Mouse (Mus musculus) heart, embryonic 14.5 days (tissue): ENCODE results near the gene Htra1. TPM values are rescaled to one million over a fixed set of nuclear protein-coding genes. Genes with fewer than 3 reads are reported as not detected.

ENCODE experiments used
- ATAC-seq: fragments of 200-750 bp; cut with Nextera tagmentation; 2 replicates; pipeline ENCODE4 v1.8.0; 2017; ENCODE audit warnings: low read depth, moderate TSS enrichment; ENCODE audit not compliant: insufficient number of reproducible peaks, insufficient read depth, low FRiP score
- H3K27ac ChIP-seq, 2 experiments: fragments of 200-500 bp in 1 of 2; fragments of 300-500 bp in 1 of 2; sonication (generic) in 1 of 2; replicated peaks in 1 of 2; 2 replicates each; pipeline ENCODE4 v1.5.1; 2012 to 2014; ENCODE audit warnings: low read depth in 2 of 2, low read length in 2 of 2, control low read depth in 1 of 2, mild to moderate bottlenecking in 1 of 2, mixed read lengths in 1 of 2; ENCODE audit not compliant: control insufficient read depth in 1 of 2, insufficient read depth in 1 of 2
- H3K27me3 ChIP-seq: fragments of 300-500 bp; sonication (generic); 2 replicates; pipeline ENCODE4 v1.6.1; 2014; ENCODE audit warnings: mild to moderate bottlenecking, low read length, control low read depth; ENCODE audit not compliant: control insufficient read depth, insufficient read depth
- H3K36me3 ChIP-seq: fragments of 300-500 bp; sonication (generic); 2 replicates; pipeline ENCODE4 v1.6.1; 2014; ENCODE audit warnings: mild to moderate bottlenecking, control low read depth, low read length, mixed read lengths; ENCODE audit not compliant: control insufficient read depth, insufficient read depth
- H3K4me1 ChIP-seq, 2 experiments: fragments of 200-500 bp in 1 of 2; fragments of 300-500 bp in 1 of 2; sonication (generic) in 1 of 2; 2 replicates each; pipeline ENCODE4 v1.6.1; 2012 to 2014; ENCODE audit warnings: low read length in 2 of 2, control low read depth in 1 of 2, mixed read lengths in 1 of 2; ENCODE audit not compliant: control insufficient read depth in 2 of 2, insufficient read depth in 2 of 2
- H3K4me2 ChIP-seq: fragments of 300-500 bp; sonication (generic); 2 replicates; pipeline ENCODE4 v1.6.1; 2014; ENCODE audit warnings: mild to moderate bottlenecking, low read length
- H3K4me3 ChIP-seq, 2 experiments: fragments of 200-500 bp in 1 of 2; fragments of 300-500 bp in 1 of 2; sonication (generic) in 1 of 2; 2 replicates each; pipeline ENCODE4 v1.5.1; 2012 to 2014; ENCODE audit warnings: low read length in 2 of 2, mild to moderate bottlenecking in 2 of 2, control low read depth in 1 of 2, low read depth in 1 of 2, moderate library complexity in 1 of 2; ENCODE audit not compliant: control insufficient read depth in 1 of 2, insufficient read depth in 1 of 2
- H3K9ac ChIP-seq: fragments of 300-500 bp; sonication (generic); 2 replicates; pipeline ENCODE4 v1.6.1; 2014; ENCODE audit warnings: mild to moderate bottlenecking, low read length
- H3K9me3 ChIP-seq: fragments of 300-500 bp; sonication (generic); 2 replicates; pipeline ENCODE4 v1.6.1; 2016; ENCODE audit warnings: low read length, control low read depth; ENCODE audit not compliant: control insufficient read depth
- WGBS: fragments of 180-500 bp; shearing (Covaris S2); extraction: QIAGEN DNeasy Blood & Tissue Kit; methylation state at CpG from one replicate; pipeline ENCODE4 v1.1.7; 2014; 5-methylcytosine and 5-hydroxymethylcytosine counted together
- polyA plus RNA-seq: library from polyadenylated mRNA; unstranded; fragments of >200 nt; fragmentation: Nextera tagmentation; extraction: Ambion mirVana; gene quantifications from 2 replicates; pipeline ENCODE4 v1.2.1, GENCODE M21; 2014

Gene Htra1
- polyA plus RNA-seq, 1 experiment from 2014 or later: 73.5 TPM

DNA sequence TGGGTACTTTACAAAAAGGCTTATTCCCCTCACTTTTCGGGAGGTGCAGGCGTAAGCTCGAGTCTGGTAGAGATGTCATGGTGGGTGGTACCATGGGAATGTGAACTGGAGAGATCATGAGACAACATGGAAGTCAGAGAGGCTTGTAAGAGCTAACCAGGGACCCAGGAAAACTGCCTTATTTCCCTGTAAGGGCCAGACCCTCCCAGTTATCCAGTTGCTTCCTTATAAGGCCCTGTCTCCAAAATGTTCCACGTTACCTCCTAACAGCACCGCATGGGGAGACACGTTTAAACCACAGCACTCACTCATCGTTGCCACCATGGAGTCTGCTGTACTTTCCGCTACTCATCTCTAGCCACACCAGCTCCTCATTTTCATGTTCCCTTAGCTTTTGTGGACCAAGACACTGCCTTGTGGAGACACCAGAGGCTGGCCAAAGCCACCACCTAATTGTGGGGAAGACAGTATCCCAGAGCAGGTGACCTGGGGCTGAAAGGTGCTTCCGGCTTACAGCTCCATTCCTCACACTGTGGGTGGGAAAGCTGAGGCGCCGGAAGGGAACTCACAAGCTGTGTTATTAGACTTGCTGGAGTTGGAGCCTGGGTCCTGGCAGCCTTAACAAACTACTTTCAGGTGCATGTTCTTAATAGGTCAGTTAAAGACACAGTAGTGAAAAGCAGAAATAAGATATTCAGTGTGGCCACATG, 9.0 kb downstream of the Htra1 start:
- Histone ChIP-seq H3K9ac (no peak overlapping the region), H3K36me3 (no peaks in the 10 kb centered on the region), H3K4me2 (no peak overlapping the region), H3K4me1 (peaks cover 24 to 36% of the 10 kb centered on the region in 2 experiments), H3K4me3 (no peak overlapping the region), H3K27me3 (no peaks in the 10 kb centered on the region), H3K9me3 (no peaks in the 10 kb centered on the region), H3K27ac (no peak overlapping the region)
- no peak for ATAC-seq
- WGBS: 86% methylated on average over 11 of the region's 11 CpGs

DNA sequence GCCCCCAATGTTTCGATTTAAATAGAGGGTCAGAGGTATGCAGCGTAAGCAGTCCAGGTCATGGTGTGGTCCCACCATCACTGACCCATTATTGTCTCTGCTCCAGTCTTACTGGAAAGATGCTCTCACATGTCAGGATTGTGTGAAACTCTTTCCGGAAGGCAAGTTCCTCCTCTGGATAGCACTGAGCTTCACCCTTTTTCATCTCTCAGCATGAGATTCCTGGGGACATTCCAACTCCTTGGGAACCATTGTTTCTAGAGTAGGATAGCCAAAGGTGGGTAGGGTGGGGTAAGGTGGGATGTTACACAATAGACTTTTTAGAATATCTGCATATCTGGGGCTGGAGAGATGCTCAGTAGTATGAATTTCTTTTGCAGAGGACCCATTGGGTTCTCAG, 9.8 kb downstream of the Htra1 start:
- peaks cover 28 to 40% of the 10 kb centered on the region in 2 experiments for H3K4me1 ChIP-seq
- 95% methylated on average over 3 of the region's 3 CpGs for WGBS

DNA sequence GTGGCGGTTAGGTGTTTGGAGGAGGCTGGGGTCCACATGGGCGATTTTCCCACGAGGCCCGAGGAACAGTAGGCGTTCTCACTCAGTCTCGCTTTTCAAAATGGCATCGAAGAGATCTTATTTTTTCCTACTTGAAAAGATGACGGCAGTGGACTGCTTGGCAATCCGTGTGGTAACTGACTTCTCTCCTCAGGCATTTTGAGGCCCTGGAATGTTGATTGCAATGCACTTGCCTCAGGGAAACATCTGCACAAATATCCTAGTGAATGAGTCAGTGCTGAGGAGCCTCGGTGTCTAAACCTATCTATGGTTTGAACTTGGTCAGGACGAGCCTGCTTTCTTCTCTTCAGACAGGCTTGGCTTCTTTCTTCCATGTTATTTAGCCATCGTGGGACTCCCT, 10.4 kb downstream of the Htra1 start:
- ATAC-seq: no peak
- WGBS: 70% methylated on average over 12 of the region's 12 CpGs
- no peak overlapping the region for H3K4me2 ChIP-seq
- H3K27ac ChIP-seq: no peak overlapping the region
- no peaks in the 10 kb centered on the region for H3K36me3 ChIP-seq
- no peaks in the 10 kb centered on the region for H3K9me3 ChIP-seq
- no peak overlapping the region for H3K9ac ChIP-seq
- H3K27me3 ChIP-seq: no peaks in the 10 kb centered on the region
- H3K4me1 ChIP-seq: peaks cover 27 to 45% of the 10 kb centered on the region in 2 experiments
- H3K4me3 ChIP-seq: no peak overlapping the region

More for the DNA sequence above, 9.8 kb downstream of the Htra1 start:
- Histone ChIP-seq H3K4me3 (no peak overlapping the region), H3K27ac (no peak overlapping the region), H3K9me3 (no peaks in the 10 kb centered on the region), H3K9ac (no peak overlapping the region), H3K36me3 (no peaks in the 10 kb centered on the region), H3K4me2 (no peak overlapping the region), H3K27me3 (no peaks in the 10 kb centered on the region)
- ATAC-seq: no peak

DNA sequence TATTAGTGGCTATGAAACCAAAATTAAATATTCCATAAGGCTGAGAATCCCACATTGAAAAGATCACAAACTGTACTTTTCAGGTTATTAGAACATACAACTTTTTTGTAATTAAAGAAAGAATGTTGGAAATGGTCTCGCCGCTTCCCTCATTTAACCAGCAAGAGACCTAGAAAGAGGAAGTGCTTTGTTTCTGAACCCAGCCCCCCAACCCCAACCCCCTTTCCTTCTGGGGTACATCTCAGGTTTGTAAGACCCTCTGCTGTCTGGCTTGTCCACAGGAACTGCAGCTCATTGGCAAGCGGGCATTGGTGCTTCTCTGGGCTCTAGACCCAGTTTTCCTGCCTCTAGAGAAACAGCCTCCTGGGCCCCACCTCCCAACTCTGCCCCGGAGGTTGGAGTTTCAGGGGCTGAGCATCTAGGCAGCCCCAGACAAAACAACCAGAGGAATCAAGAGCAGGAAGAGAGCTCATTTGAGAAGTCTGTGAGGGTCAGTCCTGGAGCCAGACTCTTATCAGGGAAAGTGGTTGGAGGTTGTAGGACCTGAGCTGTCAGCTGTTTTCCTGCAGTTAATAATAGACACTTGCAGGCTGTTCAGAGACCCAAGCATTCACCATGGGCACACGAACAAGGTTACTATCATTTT, 12.8 kb downstream of the Htra1 start:
- Histone ChIP-seq H3K4me1 (peaks cover 27 to 45% of the 10 kb centered on the region in 2 experiments), H3K36me3 (no peaks in the 10 kb centered on the region), H3K27me3 (no peaks in the 10 kb centered on the region), H3K4me2 (peak overlapping the region; percentile 47), H3K9ac (peak overlapping the region; percentile 59), H3K4me3 (no peak overlapping the region), H3K27ac (peak overlapping the region; percentile 88 to 95), H3K9me3 (no peaks in the 10 kb centered on the region)
- 26% methylated on average over 5 of the region's 5 CpGs for WGBS
- peak; percentile 82 for ATAC-seq

DNA sequence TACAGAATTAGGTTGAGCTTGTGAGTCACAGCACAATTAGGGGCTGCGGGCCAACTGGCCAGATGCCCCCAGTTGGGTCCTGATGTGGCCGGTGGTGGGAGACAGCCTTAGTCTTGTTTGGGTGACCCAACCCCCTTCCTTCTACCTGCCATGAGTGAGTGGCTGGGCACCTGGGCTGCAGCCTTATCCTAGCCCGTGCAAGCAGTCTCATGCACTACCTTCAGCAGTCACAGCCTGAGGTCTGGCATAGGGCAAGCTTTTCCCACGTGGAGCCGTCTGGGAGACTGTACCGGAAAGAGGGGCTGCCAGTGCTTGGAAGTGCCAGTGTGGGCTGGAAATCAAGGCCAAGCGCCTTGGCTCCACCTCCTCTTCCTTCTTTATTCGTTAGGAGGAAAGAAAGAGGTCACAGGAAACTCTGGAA, 13.4 kb downstream of the Htra1 start:
- peak overlapping the region; percentile 88 to 95 for H3K27ac ChIP-seq
- peak overlapping the region; percentile 49; the same call in 1 of the 2 replicates for H3K9ac ChIP-seq
- H3K27me3 ChIP-seq: no peaks in the 10 kb centered on the region
- peak overlapping the region; percentile 47 for H3K4me2 ChIP-seq
- WGBS: 11% methylated on average over 7 of the region's 8 CpGs
- H3K36me3 ChIP-seq: no peaks in the 10 kb centered on the region
- H3K4me1 ChIP-seq: peaks cover 24 to 45% of the 10 kb centered on the region in 2 experiments
- peak; percentile 57; the same call in 1 of the 2 replicates for ATAC-seq
- H3K9me3 ChIP-seq: no peaks in the 10 kb centered on the region
- H3K4me3 ChIP-seq: 0 out of 4 replicates have a peak overlapping the region, but pooled peaks of 1 of the 2 experiments have one; percentile 4

DNA sequence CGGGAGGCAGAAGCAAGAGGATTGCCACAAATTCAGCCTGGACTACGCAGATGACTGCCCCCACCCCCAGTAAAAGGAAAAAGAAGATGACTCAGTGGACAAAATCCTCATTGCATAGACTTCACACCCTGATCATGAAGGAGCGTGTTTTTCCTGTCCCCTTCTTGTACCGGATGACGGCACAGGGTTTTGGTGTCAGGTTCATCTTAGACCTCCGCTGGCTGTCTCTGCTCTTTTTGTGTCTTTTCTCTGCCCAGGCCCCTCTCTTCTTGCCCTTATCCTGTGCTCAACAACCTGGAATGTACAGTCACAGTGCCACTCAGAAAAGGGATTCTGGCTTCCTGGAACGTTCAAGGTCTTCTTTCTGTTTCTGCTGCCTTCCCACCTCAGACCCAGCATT, 14.6 kb downstream of the Htra1 start:
- Histone ChIP-seq H3K36me3 (no peaks in the 10 kb centered on the region), H3K4me3 (no peak overlapping the region), H3K4me2 (no peak overlapping the region), H3K27ac (peak overlapping the region; percentile 17 to 29; a peak in 3 of 4 replicates), H3K4me1 (peaks cover 24 to 45% of the 10 kb centered on the region in 2 experiments), H3K27me3 (no peaks in the 10 kb centered on the region), H3K9me3 (no peaks in the 10 kb centered on the region), H3K9ac (no peak overlapping the region)
- ATAC-seq: no peak
- WGBS: 76% methylated on average over 7 of the region's 7 CpGs

DNA sequence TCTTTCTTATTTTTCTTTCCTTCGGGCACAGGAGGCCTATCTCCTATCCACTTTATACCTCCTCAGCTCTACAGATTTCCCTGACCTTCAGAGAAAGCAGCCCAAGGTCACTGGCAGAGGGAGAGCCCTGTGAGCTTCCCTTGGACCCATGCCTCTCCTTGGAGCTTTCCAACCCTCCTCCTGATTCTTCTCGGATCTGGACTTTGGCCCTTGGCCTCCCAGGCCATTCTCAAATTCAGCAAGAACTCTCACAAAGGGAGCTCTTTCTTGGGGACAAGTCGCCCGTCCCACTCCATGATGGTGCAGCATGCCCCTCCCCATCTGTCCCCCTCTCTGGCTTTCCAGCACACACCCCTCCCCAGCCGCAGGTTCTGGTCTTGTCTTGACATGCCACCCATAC, 15.1 kb downstream of the Htra1 start:
- no peaks in the 10 kb centered on the region for H3K36me3 ChIP-seq
- H3K27me3 ChIP-seq: no peaks in the 10 kb centered on the region
- ATAC-seq: no peak
- H3K27ac ChIP-seq: peak overlapping the region in 1 of 2 experiments; percentile 29; a peak in 2 of 4 replicates
- no peaks in the 10 kb centered on the region for H3K9me3 ChIP-seq
- no peak overlapping the region for H3K4me2 ChIP-seq
- H3K4me1 ChIP-seq: peaks cover 24 to 45% of the 10 kb centered on the region in 2 experiments
- H3K9ac ChIP-seq: no peak overlapping the region
- H3K4me3 ChIP-seq: no peak overlapping the region
- 72% methylated on average over 5 of the region's 5 CpGs for WGBS
